Mouse (Mus musculus) kidney, postnatal 4 days (tissue): ENCODE results near the gene Dbn1.
A peak's percentile ranks its signal among the peaks of the same experiment; 100 is the strongest.
"Not testable (repeated sequence)": the region's sequence is repeated elsewhere in the genome, so short reads cannot be mapped to it uniquely, and the experiment has no call there.

Experiments used
- DNase-seq, 2 experiments: peaks; one replicate each; pipeline ENCODE4 v3.0.0; 2021; ENCODE audit warnings: mixed read lengths in 2 of 2

Gene Dbn1

DNA sequence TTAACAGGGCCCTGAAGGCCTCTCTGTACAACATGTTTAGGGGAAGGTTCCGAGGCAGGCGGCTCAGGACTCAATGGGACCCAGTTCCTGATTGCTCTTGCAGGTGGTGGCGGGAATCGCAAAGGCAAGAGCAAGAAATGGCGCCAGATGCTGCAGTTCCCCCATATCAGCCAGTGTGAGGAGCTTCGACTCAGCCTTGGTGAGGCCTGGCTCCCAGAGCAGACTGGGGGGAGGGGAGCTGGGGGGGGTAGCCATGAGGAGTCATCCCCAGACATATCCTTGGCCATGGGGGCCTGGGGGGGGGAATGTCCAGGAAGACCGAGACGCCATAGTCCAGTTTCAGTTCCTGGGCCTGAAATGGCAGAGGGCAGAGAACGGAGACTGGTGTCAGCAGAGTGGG, 38.7 kb downstream of the Dbn1 start:
- no peak for DNase-seq

DNA sequence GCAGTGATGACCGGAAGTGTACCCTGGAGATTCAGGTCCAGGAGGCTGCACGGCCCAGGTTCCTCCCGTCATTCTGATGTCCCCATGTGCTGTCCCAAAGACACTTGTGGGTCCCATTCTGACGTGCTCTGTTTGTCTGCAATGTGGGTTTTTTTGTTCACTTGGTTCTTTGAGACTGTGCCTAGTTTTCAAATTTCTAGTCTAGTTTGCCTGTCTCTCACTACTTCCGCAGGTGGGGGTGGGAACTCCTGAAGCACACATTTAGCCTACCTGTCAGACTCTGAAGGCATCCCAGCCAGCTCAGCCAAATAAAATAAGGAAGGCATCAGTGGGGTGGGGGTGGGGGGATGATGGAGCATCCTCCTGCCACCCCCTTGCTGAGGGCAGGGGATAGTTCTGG, 39.8 kb downstream of the Dbn1 start:
- DNase-seq, result no peak

DNA sequence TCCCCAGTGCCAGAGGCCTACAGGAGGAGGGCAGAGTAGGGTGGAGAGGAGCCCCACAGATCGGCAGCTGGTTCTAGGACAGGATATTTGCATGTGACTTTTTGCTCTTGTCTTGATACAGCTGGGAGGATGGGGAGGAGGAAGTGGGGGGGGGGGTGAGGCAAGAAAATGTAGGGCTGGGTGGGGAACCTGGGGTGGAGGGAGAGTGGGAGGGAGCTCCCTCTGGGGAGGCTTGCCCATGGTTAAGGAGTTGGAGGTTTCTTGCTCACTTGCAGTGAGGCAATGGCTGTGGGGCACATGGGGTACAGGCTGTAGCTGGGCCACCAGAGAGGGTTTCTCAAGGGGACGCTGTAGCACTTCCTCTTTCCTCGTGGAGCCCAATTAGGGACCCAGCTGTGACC, 40.4 kb downstream of the Dbn1 start:
- DNase-seq, result no peak

DNA sequence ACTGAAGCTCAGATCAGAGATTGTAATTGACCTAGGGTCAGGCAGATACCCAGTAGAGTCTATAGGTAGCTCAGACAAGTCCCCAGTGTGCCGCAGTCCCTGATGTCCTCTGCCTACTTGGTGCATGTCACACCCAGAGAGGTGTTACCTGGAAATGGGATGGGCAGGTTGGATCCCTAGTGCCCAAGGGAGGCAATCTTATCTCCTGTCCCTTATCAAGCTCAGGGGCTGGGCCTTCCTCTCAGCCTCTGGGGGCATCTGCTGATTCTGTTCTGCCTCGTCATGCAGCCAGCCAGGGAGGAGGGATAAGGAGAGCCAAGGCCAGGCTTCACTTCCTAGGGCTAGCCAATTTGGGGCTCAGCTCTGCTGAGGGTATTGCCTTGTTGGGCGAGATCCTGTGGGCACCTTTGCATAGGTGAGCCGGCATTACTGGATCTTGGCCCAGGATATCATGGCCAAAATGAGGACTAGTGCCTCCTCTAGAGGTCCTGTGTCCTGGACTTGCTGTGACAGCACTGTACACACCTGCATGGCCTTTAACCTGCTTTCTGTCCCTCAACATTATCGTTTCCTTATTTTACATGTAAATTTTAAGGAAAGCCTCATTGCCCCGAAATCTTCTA, 41.3 kb downstream of the Dbn1 start:
- no peak for DNase-seq

GRCm38 (mm10) chr13:55445361-55446091, 42.4 kb downstream of the Dbn1 start:
- DNase-seq, result no peak

- DNase-seq, result peak; percentile 98 to 100
These were observed 43.0 kb downstream of the Dbn1 start, which contains the start of gene Grk6 for GRCm38 (mm10) chr13:55444937-55445315. TSS of gene Grk6 (plus strand) at chr13:55445072.

- peak in 1 of 2 experiments; percentile 87 for DNase-seq
These were observed 43.5 kb downstream of the Dbn1 start for GRCm38 (mm10) chr13:55444286-55444936.

DNA sequence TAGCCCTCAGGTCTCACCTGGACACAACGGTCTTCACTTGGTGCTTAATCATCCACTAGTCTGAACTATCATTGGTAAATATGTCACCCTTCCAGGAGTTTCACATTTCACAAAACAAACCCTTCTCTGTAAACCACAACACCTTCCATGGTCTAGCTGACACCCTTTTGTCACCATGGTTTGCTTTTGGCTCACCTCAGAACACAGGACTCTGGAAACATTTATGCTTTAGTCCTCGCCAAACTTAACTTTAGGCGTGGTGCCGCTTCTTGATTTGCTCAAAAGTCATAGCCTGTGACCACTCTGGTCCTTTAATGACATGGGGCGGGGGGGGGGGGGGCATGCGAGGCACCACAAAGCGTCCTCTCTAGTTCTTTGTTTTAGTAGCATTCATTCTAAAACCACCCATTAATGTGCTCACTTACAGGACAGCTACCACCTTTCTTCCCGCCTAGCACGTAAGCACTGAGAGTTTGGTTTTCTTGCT, 44.1 kb downstream of the Dbn1 start:
- DNase-seq, result no peak

GRCm38 (mm10) chr13:55437111-55437629, 50.7 kb downstream of the Dbn1 start:
- DNase-seq, result not testable (repeated sequence)

GRCm38 (mm10) chr13:55431889-55432685, 55.8 kb downstream of the Dbn1 start:
- no peak for DNase-seq

DNA sequence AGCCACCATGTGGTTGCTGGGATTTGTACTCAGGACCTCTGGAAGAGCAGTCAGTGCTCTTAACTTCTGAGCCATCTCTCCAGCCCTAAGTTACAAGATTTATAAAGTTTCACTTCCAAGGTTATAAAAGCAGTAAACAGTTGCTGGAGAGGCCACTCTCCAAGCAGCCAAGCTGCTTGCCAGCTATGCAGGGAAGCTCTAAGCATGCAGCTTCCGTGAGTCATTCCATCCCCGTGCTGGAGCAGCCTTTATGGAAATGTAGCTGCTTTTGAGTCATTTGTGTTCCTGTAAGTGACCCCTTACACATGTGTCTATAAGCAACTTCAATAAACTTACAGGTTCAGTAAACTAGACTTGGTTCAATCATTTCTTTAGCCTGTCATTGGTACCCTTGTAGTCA, 57.3 kb downstream of the Dbn1 start:
- DNase-seq, result no peak

DNA sequence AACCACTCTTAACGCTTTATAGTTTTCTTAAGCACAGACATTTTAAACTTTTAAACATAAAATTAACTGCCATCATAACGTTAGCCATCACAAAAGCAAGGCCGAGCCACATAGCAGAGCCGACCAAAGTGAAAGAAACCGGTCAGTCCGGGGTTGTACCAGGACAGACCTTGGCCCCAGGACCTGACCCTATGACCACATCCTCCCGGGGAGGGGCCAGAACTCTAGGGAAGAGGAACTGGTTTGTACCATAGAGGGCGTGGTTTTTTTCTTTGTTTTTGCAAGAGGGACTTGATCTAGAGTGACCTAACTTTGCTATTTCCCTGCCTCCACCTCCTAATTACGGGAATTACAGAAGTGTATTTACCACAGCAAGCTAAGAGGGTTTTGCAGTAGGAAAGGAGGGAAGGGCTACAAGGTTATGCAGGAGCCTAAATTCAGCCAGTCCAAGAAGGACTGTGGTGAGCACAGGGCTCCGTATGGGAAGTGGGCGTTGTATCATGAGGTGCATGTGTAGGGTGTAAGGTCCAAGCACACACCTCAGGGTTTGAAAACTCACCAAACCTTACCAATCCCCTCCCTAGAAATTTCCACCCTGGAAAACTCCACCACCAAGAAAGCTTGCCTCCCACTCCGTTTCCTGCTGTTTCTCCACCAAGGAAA, 58.6 kb downstream of the Dbn1 start:
- peak; percentile 42 to 58 for DNase-seq

- DNase-seq, result no peak
These were observed 61.3 kb downstream of the Dbn1 start, which contains the start of gene F12 for GRCm38 (mm10) chr13:55426613-55427012. TSS of gene F12 (minus strand) at chr13:55426793.
